Mouse (Mus musculus): Measurements from ENCODE around the gene Tspan1. TPM values are rescaled to one million over a fixed set of nuclear protein-coding genes. Genes with fewer than 3 reads are reported as not detected.

Gene Tspan1
- polyA plus RNA-seq, 1 experiment = not detected

GRCm38 (mm10) chr4:116177140-116177539 lies 9.7 kb upstream of the Tspan1 start:
- TF ChIP-seq POLR2A (IDR thresholded peaks at IDR 0.05; ENCODE audit: insufficient read depth, low read length) = no peak
- 0 out of 2 replicates have a peak, but pooled peaks have one; percentile 34 for TF ChIP-seq EP300 (IDR thresholded peaks at IDR 0.05; ENCODE audit: insufficient read depth, low read depth, low read length)
- no peak for TF ChIP-seq CTCF (IDR thresholded peaks at IDR 0.05; ENCODE audit: low read depth, low read length)
- Histone ChIP-seq H3K4me1 (ENCODE audit: control insufficient read depth, insufficient read depth, low read length) (peaks cover 2% of the 10 kb centered on the region), H3K9ac (ENCODE audit: low read depth, poor library complexity, severe bottlenecking) (peak overlapping the region; percentile 33), H3K9me3 (replicated peaks; ENCODE audit: control insufficient read depth, insufficient read depth, low read length, poor library complexity, severe bottlenecking) (no peaks in the 10 kb centered on the region), H3K27me3 (ENCODE audit: control insufficient read depth, insufficient read depth, low read length, poor library complexity, severe bottlenecking) (no peaks in the 10 kb centered on the region), H3K36me3 (ENCODE audit: control insufficient read depth, insufficient read depth, low read length, poor library complexity, severe bottlenecking) (no peaks in the 10 kb centered on the region), H3K27ac (ENCODE audit: insufficient read depth, low read length) (peak overlapping the region; percentile 86), H3K4me3 (ENCODE audit: low read depth, low read length) (peak overlapping the region; percentile 53)

- Histone ChIP-seq H3K9ac (ENCODE audit: low read depth, poor library complexity, severe bottlenecking) (peak overlapping the region; percentile 33), H3K36me3 (ENCODE audit: control insufficient read depth, insufficient read depth, low read length, poor library complexity, severe bottlenecking) (no peaks in the 10 kb centered on the region), H3K4me3 (ENCODE audit: low read depth, low read length) (peak overlapping the region; percentile 70), H3K27ac (ENCODE audit: insufficient read depth, low read length) (peak overlapping the region; percentile 86), H3K4me1 (ENCODE audit: control insufficient read depth, insufficient read depth, low read length) (peaks cover 2% of the 10 kb centered on the region), H3K9me3 (replicated peaks; ENCODE audit: control insufficient read depth, insufficient read depth, low read length, poor library complexity, severe bottlenecking) (no peaks in the 10 kb centered on the region), H3K27me3 (ENCODE audit: control insufficient read depth, insufficient read depth, low read length, poor library complexity, severe bottlenecking) (no peaks in the 10 kb centered on the region)
- TF ChIP-seq CTCF (IDR thresholded peaks at IDR 0.05; ENCODE audit: low read depth, low read length) = no peak
- peak; percentile 49; the same call in 1 of the 2 replicates for TF ChIP-seq EP300 (IDR thresholded peaks at IDR 0.05; ENCODE audit: insufficient read depth, low read depth, low read length)
These were observed 9.2 kb upstream of the Tspan1 start for GRCm38 (mm10) chr4:116176543-116176988.

GRCm38 (mm10) chr4:116175711-116176542 lies 8.5 kb upstream of the Tspan1 start:
- Histone ChIP-seq H3K27me3 (ENCODE audit: control insufficient read depth, insufficient read depth, low read length, poor library complexity, severe bottlenecking) (no peaks in the 10 kb centered on the region), H3K36me3 (ENCODE audit: control insufficient read depth, insufficient read depth, low read length, poor library complexity, severe bottlenecking) (no peaks in the 10 kb centered on the region), H3K9me3 (replicated peaks; ENCODE audit: control insufficient read depth, insufficient read depth, low read length, poor library complexity, severe bottlenecking) (no peaks in the 10 kb centered on the region), H3K4me3 (ENCODE audit: low read depth, low read length) (peak overlapping the region; percentile 70), H3K27ac (ENCODE audit: insufficient read depth, low read length) (peak overlapping the region; percentile 86; the same call in 1 of the 2 replicates), H3K9ac (ENCODE audit: low read depth, poor library complexity, severe bottlenecking) (0 out of 2 replicates have a peak overlapping the region, but pooled peaks have one; percentile 33), H3K4me1 (ENCODE audit: control insufficient read depth, insufficient read depth, low read length) (peaks cover 2% of the 10 kb centered on the region)
- TF ChIP-seq CTCF (IDR thresholded peaks at IDR 0.05; ENCODE audit: low read depth, low read length) (no peak), EP300 (IDR thresholded peaks at IDR 0.05; ENCODE audit: insufficient read depth, low read depth, low read length) (no peak), POLR2A (IDR thresholded peaks at IDR 0.05; ENCODE audit: insufficient read depth, low read length) (no peak)

- Histone ChIP-seq H3K4me3 (ENCODE audit: low read depth, low read length) (no peak overlapping the region), H3K36me3 (ENCODE audit: control insufficient read depth, insufficient read depth, low read length, poor library complexity, severe bottlenecking) (no peaks in the 10 kb centered on the region), H3K27ac (ENCODE audit: insufficient read depth, low read length) (no peak overlapping the region), H3K9ac (ENCODE audit: low read depth, poor library complexity, severe bottlenecking) (no peak overlapping the region), H3K9me3 (replicated peaks; ENCODE audit: control insufficient read depth, insufficient read depth, low read length, poor library complexity, severe bottlenecking) (no peaks in the 10 kb centered on the region), H3K4me1 (ENCODE audit: control insufficient read depth, insufficient read depth, low read length) (peaks cover 2% of the 10 kb centered on the region), H3K27me3 (ENCODE audit: control insufficient read depth, insufficient read depth, low read length, poor library complexity, severe bottlenecking) (no peaks in the 10 kb centered on the region)
- TF ChIP-seq POLR2A (IDR thresholded peaks at IDR 0.05; ENCODE audit: insufficient read depth, low read length) (no peak), EP300 (IDR thresholded peaks at IDR 0.05; ENCODE audit: insufficient read depth, low read depth, low read length) (no peak)
These were observed 7.7 kb upstream of the Tspan1 start for GRCm38 (mm10) chr4:116175136-116175535.

- Histone ChIP-seq H3K4me3 (ENCODE audit: low read depth, low read length) (no peak overlapping the region), H3K9ac (ENCODE audit: low read depth, poor library complexity, severe bottlenecking) (no peak overlapping the region), H3K36me3 (ENCODE audit: control insufficient read depth, insufficient read depth, low read length, poor library complexity, severe bottlenecking) (no peaks in the 10 kb centered on the region), H3K27ac (ENCODE audit: insufficient read depth, low read length) (no peak overlapping the region), H3K4me1 (ENCODE audit: control insufficient read depth, insufficient read depth, low read length) (peaks cover 2% of the 10 kb centered on the region), H3K9me3 (replicated peaks; ENCODE audit: control insufficient read depth, insufficient read depth, low read length, poor library complexity, severe bottlenecking) (no peaks in the 10 kb centered on the region), H3K27me3 (ENCODE audit: control insufficient read depth, insufficient read depth, low read length, poor library complexity, severe bottlenecking) (no peaks in the 10 kb centered on the region)
- TF ChIP-seq POLR2A (IDR thresholded peaks at IDR 0.05; ENCODE audit: insufficient read depth, low read length) = no peak
- TF ChIP-seq CTCF (IDR thresholded peaks at IDR 0.05; ENCODE audit: low read depth, low read length) = no peak
- no peak for TF ChIP-seq EP300 (IDR thresholded peaks at IDR 0.05; ENCODE audit: insufficient read depth, low read depth, low read length)
These were observed 7.2 kb upstream of the Tspan1 start for GRCm38 (mm10) chr4:116174466-116175116.

- H3K9ac ChIP-seq (ENCODE audit: low read depth, poor library complexity, severe bottlenecking) = no peak overlapping the region
- H3K9me3 ChIP-seq (replicated peaks; ENCODE audit: control insufficient read depth, insufficient read depth, low read length, poor library complexity, severe bottlenecking) = no peaks in the 10 kb centered on the region
- H3K27me3 ChIP-seq (ENCODE audit: control insufficient read depth, insufficient read depth, low read length, poor library complexity, severe bottlenecking) = no peaks in the 10 kb centered on the region
- TF ChIP-seq CTCF (IDR thresholded peaks at IDR 0.05; ENCODE audit: low read depth, low read length) = no peak
- no peak for TF ChIP-seq EP300 (IDR thresholded peaks at IDR 0.05; ENCODE audit: insufficient read depth, low read depth, low read length)
- TF ChIP-seq POLR2A (IDR thresholded peaks at IDR 0.05; ENCODE audit: insufficient read depth, low read length) = no peak
- H3K4me3 ChIP-seq (ENCODE audit: low read depth, low read length) = no peak overlapping the region
- H3K36me3 ChIP-seq (ENCODE audit: control insufficient read depth, insufficient read depth, low read length, poor library complexity, severe bottlenecking) = no peaks in the 10 kb centered on the region
- peaks cover 2% of the 10 kb centered on the region for H3K4me1 ChIP-seq (ENCODE audit: control insufficient read depth, insufficient read depth, low read length)
- no peak overlapping the region for H3K27ac ChIP-seq (ENCODE audit: insufficient read depth, low read length)
These were observed 6.4 kb upstream of the Tspan1 start for GRCm38 (mm10) chr4:116173752-116174151.
